Mouse (Mus musculus): ENCODE measurements at regions not wholly inside any gene's neighbourhood (a gene's known extent, or its start where the extent isn't known, plus 50 kb on each side); places are given as distances from the start of the nearest gene placed in this dataset.
A peak's percentile ranks its signal among the peaks of the same experiment; 100 is the strongest.

GRCm38 (mm10) chr15:86696806-86697205 is 482.5 kb downstream of the Tbc1d22a start:
- Histone ChIP-seq H3K4me1 (ENCODE audit: control insufficient read depth, insufficient read depth, low read length) (no peaks in the 10 kb centered on the region), H3K9ac (ENCODE audit: low read length) (no peak overlapping the region), H3K27me3 (ENCODE audit: control insufficient read depth, insufficient read depth, low read length) (no peaks in the 10 kb centered on the region), H3K27ac (ENCODE audit: low read length) (no peak overlapping the region), H3K4me3 (replicated peaks; ENCODE audit: low read length) (no peak overlapping the region), H3K9me3 (replicated peaks; ENCODE audit: control insufficient read depth, low read length) (no peaks in the 10 kb centered on the region), H3K36me3 (ENCODE audit: control insufficient read depth, insufficient read depth, low read length) (no peaks in the 10 kb centered on the region), H3K4me2 (ENCODE audit: low read depth, low read length) (no peak overlapping the region)
- no peak for ATAC-seq (ENCODE audit: insufficient read depth, low FRiP score)
- WGBS: 80% methylated on average over 4 of the region's 4 CpGs

- ATAC-seq (ENCODE audit: insufficient read depth, low FRiP score): no peak
- WGBS: 73% methylated on average over 2 of the region's 2 CpGs
Measured at GRCm38 (mm10) chr15:86710429-86710828, 496.2 kb downstream of the Tbc1d22a start.

GRCm38 (mm10) chr15:86718376-86718775 is 504.1 kb downstream of the Tbc1d22a start:
- H3K4me1 ChIP-seq (ENCODE audit: control insufficient read depth, insufficient read depth, low read length): no peaks in the 10 kb centered on the region
- no peak overlapping the region for H3K4me3 ChIP-seq (replicated peaks; ENCODE audit: low read length)

More at GRCm38 (mm10) chr15:86710429-86710828, 496.2 kb downstream of the Tbc1d22a start:
- H3K27me3 ChIP-seq (ENCODE audit: control insufficient read depth, insufficient read depth, low read length): no peaks in the 10 kb centered on the region
- no peaks in the 10 kb centered on the region for H3K36me3 ChIP-seq (ENCODE audit: control insufficient read depth, insufficient read depth, low read length)
- no peak overlapping the region for H3K9ac ChIP-seq (ENCODE audit: low read length)
- no peaks in the 10 kb centered on the region for H3K4me1 ChIP-seq (ENCODE audit: control insufficient read depth, insufficient read depth, low read length)
- no peak overlapping the region for H3K27ac ChIP-seq (ENCODE audit: low read length)
- no peak overlapping the region for H3K4me2 ChIP-seq (ENCODE audit: low read depth, low read length)
- H3K9me3 ChIP-seq (replicated peaks; ENCODE audit: control insufficient read depth, low read length): no peaks in the 10 kb centered on the region
- no peak overlapping the region for H3K4me3 ChIP-seq (replicated peaks; ENCODE audit: low read length)

GRCm38 (mm10) chr15:86719088-86719487 is 504.8 kb downstream of the Tbc1d22a start:
- WGBS: 85% methylated on average over 12 of the region's 12 CpGs
- Histone ChIP-seq H3K36me3 (ENCODE audit: control insufficient read depth, insufficient read depth, low read length) (no peaks in the 10 kb centered on the region), H3K4me3 (replicated peaks; ENCODE audit: low read length) (no peak overlapping the region), H3K27me3 (ENCODE audit: control insufficient read depth, insufficient read depth, low read length) (no peaks in the 10 kb centered on the region), H3K27ac (ENCODE audit: low read length) (no peak overlapping the region), H3K9ac (ENCODE audit: low read length) (no peak overlapping the region), H3K9me3 (replicated peaks; ENCODE audit: control insufficient read depth, low read length) (no peaks in the 10 kb centered on the region), H3K4me2 (ENCODE audit: low read depth, low read length) (no peak overlapping the region), H3K4me1 (ENCODE audit: control insufficient read depth, insufficient read depth, low read length) (no peaks in the 10 kb centered on the region)
- ATAC-seq (ENCODE audit: insufficient read depth, low FRiP score): no peak

More at GRCm38 (mm10) chr15:86718376-86718775, 504.1 kb downstream of the Tbc1d22a start:
- no peak overlapping the region for H3K4me2 ChIP-seq (ENCODE audit: low read depth, low read length)
- no peaks in the 10 kb centered on the region for H3K9me3 ChIP-seq (replicated peaks; ENCODE audit: control insufficient read depth, low read length)
- H3K27me3 ChIP-seq (ENCODE audit: control insufficient read depth, insufficient read depth, low read length): no peaks in the 10 kb centered on the region
- no peak overlapping the region for H3K9ac ChIP-seq (ENCODE audit: low read length)
- ATAC-seq (ENCODE audit: insufficient read depth, low FRiP score): no peak
- no peak overlapping the region for H3K27ac ChIP-seq (ENCODE audit: low read length)
- H3K36me3 ChIP-seq (ENCODE audit: control insufficient read depth, insufficient read depth, low read length): no peaks in the 10 kb centered on the region
- WGBS: 61% methylated on average over 9 of the region's 9 CpGs

- WGBS: 74% methylated on average over 5 of the region's 5 CpGs
- no peaks in the 10 kb centered on the region for H3K4me1 ChIP-seq (ENCODE audit: control insufficient read depth, insufficient read depth, low read length)
- no peaks in the 10 kb centered on the region for H3K27me3 ChIP-seq (ENCODE audit: control insufficient read depth, insufficient read depth, low read length)
- no peak overlapping the region for H3K27ac ChIP-seq (ENCODE audit: low read length)
- H3K4me3 ChIP-seq (replicated peaks; ENCODE audit: low read length): no peak overlapping the region
- ATAC-seq (ENCODE audit: insufficient read depth, low FRiP score): no peak
- H3K9ac ChIP-seq (ENCODE audit: low read length): no peak overlapping the region
- no peaks in the 10 kb centered on the region for H3K9me3 ChIP-seq (replicated peaks; ENCODE audit: control insufficient read depth, low read length)
- no peak overlapping the region for H3K4me2 ChIP-seq (ENCODE audit: low read depth, low read length)
- H3K36me3 ChIP-seq (ENCODE audit: control insufficient read depth, insufficient read depth, low read length): no peaks in the 10 kb centered on the region
Measured at GRCm38 (mm10) chr15:86721131-86721530, 506.9 kb downstream of the Tbc1d22a start.

GRCm38 (mm10) chr15:86737945-86738344 is 523.7 kb downstream of the Tbc1d22a start:
- no peaks in the 10 kb centered on the region for H3K36me3 ChIP-seq (ENCODE audit: control insufficient read depth, insufficient read depth, low read length)
- H3K4me2 ChIP-seq (ENCODE audit: low read depth, low read length): no peak overlapping the region
- H3K27me3 ChIP-seq (ENCODE audit: control insufficient read depth, insufficient read depth, low read length): no peaks in the 10 kb centered on the region
- ATAC-seq (ENCODE audit: insufficient read depth, low FRiP score): no peak
- no peaks in the 10 kb centered on the region for H3K9me3 ChIP-seq (replicated peaks; ENCODE audit: control insufficient read depth, low read length)
- H3K27ac ChIP-seq (ENCODE audit: low read length): no peak overlapping the region
- H3K9ac ChIP-seq (ENCODE audit: low read length): no peak overlapping the region
- no peak overlapping the region for H3K4me3 ChIP-seq (replicated peaks; ENCODE audit: low read length)
- H3K4me1 ChIP-seq (ENCODE audit: control insufficient read depth, insufficient read depth, low read length): peaks cover 5% of the 10 kb centered on the region; the same call in 1 of the 2 replicates

- no peak for ATAC-seq (ENCODE audit: insufficient read depth, low FRiP score)
- H3K27ac ChIP-seq (ENCODE audit: low read length): no peak overlapping the region
- WGBS: 23% methylated on average over 5 of the region's 5 CpGs
- no peaks in the 10 kb centered on the region for H3K27me3 ChIP-seq (ENCODE audit: control insufficient read depth, insufficient read depth, low read length)
- no peak overlapping the region for H3K4me3 ChIP-seq (replicated peaks; ENCODE audit: low read length)
- H3K36me3 ChIP-seq (ENCODE audit: control insufficient read depth, insufficient read depth, low read length): no peaks in the 10 kb centered on the region
- no peak overlapping the region for H3K4me2 ChIP-seq (ENCODE audit: low read depth, low read length)
- no peaks in the 10 kb centered on the region for H3K9me3 ChIP-seq (replicated peaks; ENCODE audit: control insufficient read depth, low read length)
- peaks cover 5% of the 10 kb centered on the region; the same call in 1 of the 2 replicates for H3K4me1 ChIP-seq (ENCODE audit: control insufficient read depth, insufficient read depth, low read length)
- H3K9ac ChIP-seq (ENCODE audit: low read length): no peak overlapping the region
Measured at GRCm38 (mm10) chr15:86738356-86738755, 524.1 kb downstream of the Tbc1d22a start.

- Histone ChIP-seq H3K9ac (ENCODE audit: low read length) (no peak overlapping the region), H3K4me3 (replicated peaks; ENCODE audit: low read length) (no peak overlapping the region), H3K4me1 (ENCODE audit: control insufficient read depth, insufficient read depth, low read length) (peaks cover 5% of the 10 kb centered on the region; the same call in 1 of the 2 replicates), H3K9me3 (replicated peaks; ENCODE audit: control insufficient read depth, low read length) (no peaks in the 10 kb centered on the region), H3K27ac (ENCODE audit: low read length) (no peak overlapping the region), H3K27me3 (ENCODE audit: control insufficient read depth, insufficient read depth, low read length) (no peaks in the 10 kb centered on the region), H3K4me2 (ENCODE audit: low read depth, low read length) (no peak overlapping the region), H3K36me3 (ENCODE audit: control insufficient read depth, insufficient read depth, low read length) (no peaks in the 10 kb centered on the region)
- WGBS: 76% methylated on average over 5 of the region's 5 CpGs
- ATAC-seq (ENCODE audit: insufficient read depth, low FRiP score): no peak
Measured at GRCm38 (mm10) chr15:86738776-86739175, 524.5 kb downstream of the Tbc1d22a start.

- WGBS: 63% methylated on average over 10 of the region's 10 CpGs
Measured at GRCm38 (mm10) chr15:86751436-86752136, 537.3 kb downstream of the Tbc1d22a start.

More at GRCm38 (mm10) chr15:86751436-86752136, 537.3 kb downstream of the Tbc1d22a start:
- Histone ChIP-seq H3K9ac (ENCODE audit: low read length) (no peak overlapping the region), H3K27me3 (ENCODE audit: control insufficient read depth, insufficient read depth, low read length) (no peaks in the 10 kb centered on the region), H3K36me3 (ENCODE audit: control insufficient read depth, insufficient read depth, low read length) (no peaks in the 10 kb centered on the region), H3K27ac (ENCODE audit: low read length) (no peak overlapping the region), H3K4me1 (ENCODE audit: control insufficient read depth, insufficient read depth, low read length) (no peaks in the 10 kb centered on the region), H3K9me3 (replicated peaks; ENCODE audit: control insufficient read depth, low read length) (no peaks in the 10 kb centered on the region), H3K4me3 (replicated peaks; ENCODE audit: low read length) (no peak overlapping the region), H3K4me2 (ENCODE audit: low read depth, low read length) (no peak overlapping the region)
- ATAC-seq (ENCODE audit: insufficient read depth, low FRiP score): peak; percentile 47; the same call in 1 of the 2 replicates

Measured in stomach, embryonic 16.5 days (tissue).